Mouse (Mus musculus): ENCODE measurements at regions not wholly inside any gene's neighbourhood (a gene's known extent, or its start where the extent isn't known, plus 50 kb on each side); places are given as distances from the start of the nearest gene placed in this dataset.

- TF ChIP-seq EP300 (optimal IDR thresholded peaks at IDR 0.05), result no peak
- no peak for TF ChIP-seq CTCF (IDR thresholded peaks at IDR 0.05; ENCODE audit: low read depth)
Observed at GRCm38 (mm10) chr4:89363150-89363683, 52.4 kb upstream of the Cdkn2b start.
